Mouse (Mus musculus) lung, adult 2 months (tissue): ENCODE measurements at regions not wholly inside any gene's neighbourhood (a gene's known extent, or its start where the extent isn't known, plus 50 kb on each side); places are given as distances from the start of the nearest gene placed in this dataset.

ENCODE experiments used
- DNase-seq: peaks from one replicate; pipeline ENCODE4 v3.0.0; 2022
- H3K4me1 ChIP-seq: fragments of 200-500 bp; 2 replicates; pipeline ENCODE4 v1.6.1; 2011; ENCODE audit warnings: low read length; ENCODE audit not compliant: control insufficient read depth, insufficient read depth
- H3K4me3 ChIP-seq: fragments of 200-500 bp; replicated peaks from 2 replicates; pipeline ENCODE3; 2011; ENCODE audit warnings: low read depth, mild to moderate bottlenecking, control low read depth, low read length; ENCODE audit errors: extremely low read depth
- CTCF ChIP-seq: fragments of 200-500 bp; IDR thresholded peaks from 2 replicates; pipeline ENCODE4 v1.5.1; 2011; ENCODE audit warnings: mild to moderate bottlenecking, low read length, control low read depth; ENCODE audit not compliant: insufficient read depth
- POLR2A ChIP-seq: fragments of 200-500 bp; IDR thresholded peaks from 2 replicates; pipeline ENCODE4 v1.6.1; 2011; ENCODE audit warnings: low read depth, mild to moderate bottlenecking, control low read depth, low read length, borderline replicate concordance; ENCODE audit errors: extremely low read depth
- WGBS: fragments of 180-500 bp; shearing (Covaris S2); methylation state at CpG from one replicate; pipeline ENCODE4 v1.1.7; 2018; 5-methylcytosine and 5-hydroxymethylcytosine counted together

DNA sequence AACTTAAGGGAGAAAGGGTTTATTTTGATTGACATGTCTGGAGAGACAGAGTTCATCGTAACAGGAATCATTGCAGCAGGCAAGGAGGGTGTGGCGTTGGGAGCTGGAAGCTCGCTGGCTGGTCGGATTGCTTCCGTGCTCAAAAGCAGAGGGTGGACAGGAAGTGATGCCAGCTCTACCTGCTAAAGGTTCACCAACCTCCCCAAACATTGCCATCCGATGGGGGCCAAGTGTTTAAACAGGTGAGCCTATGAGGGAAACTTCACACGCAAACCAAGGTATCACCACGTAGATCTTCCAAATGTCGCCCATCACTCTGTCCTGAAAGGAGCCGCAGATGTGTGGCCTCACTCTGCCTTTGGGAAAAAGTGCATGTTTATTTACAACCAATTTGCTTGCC is 162.3 kb upstream of the 3110018I06Rik start:
- H3K4me1 ChIP-seq: no peaks in the 10 kb centered on the region
- H3K4me3 ChIP-seq: no peak overlapping the region
- no peak for TF ChIP-seq CTCF
- TF ChIP-seq POLR2A: no peak
- DNase-seq: no peak
- WGBS: 95% methylated on average over 10 of the region's 10 CpGs

DNA sequence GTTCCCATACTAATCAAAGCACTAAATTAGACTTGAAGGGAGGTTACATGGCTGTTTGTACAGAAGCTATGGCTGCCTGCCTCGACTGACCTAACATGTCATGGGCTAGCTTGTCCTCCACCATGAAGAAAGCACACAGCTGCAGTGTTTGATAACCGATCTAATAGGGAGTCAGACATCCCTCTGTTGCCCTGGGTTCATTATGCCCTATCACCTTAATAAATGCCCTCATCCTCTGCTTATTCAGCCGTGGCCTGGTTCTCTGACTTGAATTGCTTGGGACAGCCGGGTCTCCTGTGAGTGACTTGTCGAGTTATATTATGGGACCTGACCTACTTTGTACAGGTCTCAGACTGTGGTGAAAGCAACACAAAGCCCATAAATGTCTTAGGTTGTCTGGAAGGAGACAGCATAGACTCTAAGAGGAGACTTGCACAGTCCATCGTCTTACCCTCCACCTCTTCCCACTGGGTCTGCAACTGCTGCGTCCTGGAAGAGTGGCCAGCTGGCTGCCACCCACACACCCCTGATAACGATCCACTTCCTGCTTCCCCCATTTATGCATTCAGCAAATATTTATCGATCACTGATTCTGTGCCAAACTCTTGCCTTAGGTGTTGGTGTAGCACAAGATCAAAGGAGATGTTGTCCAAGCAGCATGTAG is 161.2 kb upstream of the 3110018I06Rik start:
- no peak for DNase-seq
- 59% methylated on average over 9 of the region's 9 CpGs for WGBS
- H3K4me1 ChIP-seq: no peaks in the 10 kb centered on the region
- TF ChIP-seq CTCF (no peak), POLR2A (no peak)
- no peak overlapping the region for H3K4me3 ChIP-seq

DNA sequence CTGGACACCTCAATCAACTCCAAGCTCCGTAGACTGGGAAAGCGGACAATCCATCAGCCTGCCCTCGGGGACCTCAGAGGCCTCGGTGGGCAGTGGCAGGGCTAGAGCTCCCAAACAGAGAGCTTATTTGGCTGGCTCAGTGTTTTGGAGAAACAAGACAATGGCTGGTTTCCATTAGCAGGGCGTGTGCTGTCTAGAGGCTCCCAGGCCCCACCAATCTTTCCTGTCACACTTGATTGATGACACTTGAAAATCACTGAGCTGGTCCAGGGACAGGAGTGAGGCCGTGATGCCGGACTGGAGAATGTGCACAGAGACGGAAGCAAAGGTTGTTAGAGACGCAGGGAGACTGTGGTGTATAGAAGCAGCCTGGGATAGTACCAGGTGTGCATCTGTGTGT is 159.4 kb upstream of the 3110018I06Rik start:
- Histone ChIP-seq H3K4me3 (no peak overlapping the region), H3K4me1 (no peaks in the 10 kb centered on the region)
- TF ChIP-seq CTCF: no peak
- TF ChIP-seq POLR2A: no peak
- WGBS: 28% methylated on average over 9 of the region's 9 CpGs
- no peak for DNase-seq

DNA sequence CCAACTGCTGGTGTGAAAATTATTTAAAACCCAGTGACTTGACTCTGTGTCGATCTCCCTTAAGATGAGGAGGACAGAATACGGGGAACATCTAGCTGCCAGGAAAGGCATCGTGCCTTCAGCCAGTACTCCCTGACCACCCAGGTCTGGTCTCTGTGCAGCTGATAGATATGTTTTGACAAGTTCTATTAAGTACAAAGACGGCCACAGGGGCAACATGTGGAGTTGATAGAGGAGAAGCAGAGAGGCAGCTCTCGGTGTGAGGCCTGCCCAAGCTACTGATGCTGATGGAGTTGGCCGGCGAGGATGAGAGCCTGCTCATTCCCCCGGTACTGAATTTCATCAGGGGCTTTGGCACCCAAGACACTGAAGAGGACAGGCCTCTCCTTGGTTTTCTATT is 154.1 kb upstream of the 3110018I06Rik start:
- 71% methylated on average over 8 of the region's 8 CpGs for WGBS

DNA sequence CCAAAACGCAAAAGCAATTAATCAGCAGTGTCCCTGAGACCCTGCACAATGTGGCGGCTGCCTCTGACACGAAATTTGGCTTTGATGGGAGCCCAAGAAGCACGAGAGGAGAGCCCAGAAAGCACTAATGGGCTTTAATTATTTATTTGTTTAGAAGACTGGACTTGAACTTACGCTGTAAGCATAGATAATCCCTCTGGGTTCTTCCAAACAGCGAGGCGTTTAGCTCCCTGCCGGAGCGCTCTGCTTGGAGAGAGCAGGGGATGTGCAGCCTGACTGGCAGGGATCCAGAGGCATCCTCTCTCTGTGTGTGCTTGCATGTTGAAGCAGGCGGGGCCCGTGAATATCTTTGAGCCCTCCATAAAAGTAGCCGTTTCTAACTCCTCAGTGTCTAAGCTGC is 153.3 kb upstream of the 3110018I06Rik start:
- DNase-seq: no peak
- Histone ChIP-seq H3K4me3 (no peak overlapping the region), H3K4me1 (no peaks in the 10 kb centered on the region)
- TF ChIP-seq POLR2A (no peak), CTCF (no peak)
- 49% methylated on average over 12 of the region's 12 CpGs for WGBS

More for the DNA sequence above, 154.1 kb upstream of the 3110018I06Rik start:
- H3K4me1 ChIP-seq: no peaks in the 10 kb centered on the region
- H3K4me3 ChIP-seq: no peak overlapping the region
- TF ChIP-seq CTCF (no peak), POLR2A (no peak)
- no peak for DNase-seq

DNA sequence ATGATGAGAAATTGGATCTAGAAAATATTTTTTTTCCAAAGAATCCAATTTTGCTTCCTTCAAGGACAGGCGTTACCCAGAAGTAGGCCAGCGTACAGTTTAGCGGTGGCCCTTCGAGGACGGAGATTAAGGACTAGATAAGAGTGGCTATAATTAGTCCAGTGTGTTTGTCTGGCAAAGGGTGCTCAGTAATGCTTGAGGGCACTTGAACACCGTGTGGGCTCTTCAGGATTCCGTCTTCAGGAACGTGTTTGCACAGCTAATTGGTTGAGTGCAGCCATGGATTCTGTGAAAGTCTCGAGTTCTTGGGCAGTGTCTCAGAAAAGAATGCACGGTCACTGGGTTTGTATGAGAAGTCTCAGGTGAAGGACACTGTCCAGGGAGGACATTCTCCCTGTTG is 149.7 kb upstream of the 3110018I06Rik start:
- WGBS: 63% methylated on average over 10 of the region's 10 CpGs
- H3K4me3 ChIP-seq: no peak overlapping the region
- TF ChIP-seq CTCF (no peak), POLR2A (no peak)
- no peaks in the 10 kb centered on the region for H3K4me1 ChIP-seq
- peak; percentile 5 for DNase-seq

DNA sequence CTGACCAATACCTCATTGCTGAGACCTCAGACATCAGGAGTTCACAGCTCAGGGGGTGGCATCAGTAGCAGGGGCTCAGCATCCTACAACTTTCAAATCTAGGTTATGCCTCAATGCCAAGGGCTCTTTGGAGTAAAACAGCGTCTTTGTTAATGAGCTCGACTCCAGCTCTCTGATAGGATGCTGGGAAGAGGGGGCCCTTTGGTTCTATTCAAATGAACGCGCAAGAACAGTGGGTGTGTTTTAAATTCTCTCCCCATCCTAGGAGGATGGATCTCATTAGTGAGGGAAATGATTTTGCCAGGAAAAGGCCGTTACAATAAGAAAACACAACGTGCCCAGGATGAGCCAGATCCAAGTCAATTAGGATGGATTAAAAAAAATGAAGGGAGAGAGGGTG is 132.2 kb upstream of the 3110018I06Rik start:
- no peak for TF ChIP-seq POLR2A
- no peak for TF ChIP-seq CTCF
- WGBS: 76% methylated on average over 6 of the region's 6 CpGs
- Histone ChIP-seq H3K4me1 (no peaks in the 10 kb centered on the region), H3K4me3 (no peak overlapping the region)
- DNase-seq: no peak

DNA sequence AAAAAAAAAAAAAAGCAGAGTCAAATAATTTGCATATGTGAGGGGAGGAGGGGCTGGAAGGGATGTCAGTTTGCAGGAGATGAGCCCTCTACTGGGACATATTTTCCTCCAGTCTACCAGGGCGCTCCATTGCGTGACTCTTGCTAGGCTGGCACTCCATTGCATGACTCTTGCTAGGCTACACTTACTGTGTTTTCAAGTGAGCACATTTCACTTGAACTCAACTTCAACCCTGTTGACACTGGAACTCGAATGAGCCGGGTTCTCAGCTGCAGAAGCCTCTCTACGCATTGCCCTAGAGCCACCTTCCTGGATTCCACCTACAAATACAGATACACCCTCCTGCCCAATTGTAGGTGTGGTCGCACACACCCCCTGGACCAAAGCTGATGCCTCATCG is 131.5 kb upstream of the 3110018I06Rik start:
- TF ChIP-seq POLR2A: no peak
- Histone ChIP-seq H3K4me3 (no peak overlapping the region), H3K4me1 (no peaks in the 10 kb centered on the region)
- DNase-seq: no peak
- WGBS: 67% methylated on average over 7 of the region's 7 CpGs

DNA sequence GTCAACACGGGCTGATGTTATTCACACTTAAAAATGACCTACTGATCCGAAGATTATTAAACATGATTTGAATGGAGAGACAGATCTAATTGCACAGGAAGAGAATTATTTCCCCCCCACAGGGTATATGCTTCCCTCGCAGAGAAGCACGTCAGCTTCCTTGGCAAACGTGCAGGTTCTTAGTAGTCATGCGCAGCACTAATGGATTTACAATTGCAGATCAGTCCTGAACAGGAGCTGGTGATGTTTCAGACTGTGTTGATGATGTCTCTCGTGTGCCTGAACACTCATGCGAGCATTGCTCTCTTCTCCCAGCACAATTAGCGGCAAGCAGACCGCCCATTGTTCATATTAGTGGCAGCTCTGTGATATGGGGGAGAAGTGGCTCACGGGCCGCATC is 127.9 kb upstream of the 3110018I06Rik start:
- 77% methylated on average over 12 of the region's 12 CpGs for WGBS

DNA sequence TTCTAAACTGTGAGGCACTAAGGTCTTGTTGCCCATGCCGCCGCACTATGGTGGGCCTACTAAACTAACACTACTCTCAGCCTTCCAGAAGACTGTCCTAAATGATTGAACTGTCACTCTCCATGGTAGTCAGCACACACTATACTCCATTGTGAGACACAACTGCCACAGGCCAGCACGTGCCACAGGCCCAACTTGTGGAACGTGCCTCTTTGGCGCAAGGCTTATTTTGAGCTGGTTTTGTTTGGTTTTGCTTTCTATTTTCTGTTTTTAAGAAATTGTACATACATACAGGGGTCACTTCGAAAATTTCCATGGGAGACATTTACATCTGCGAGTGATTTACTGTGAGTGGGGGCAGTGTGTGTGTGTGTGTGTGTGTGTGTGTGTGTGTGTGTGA is 126.8 kb upstream of the 3110018I06Rik start:
- TF ChIP-seq POLR2A: no peak
- H3K4me3 ChIP-seq: no peak overlapping the region
- no peaks in the 10 kb centered on the region for H3K4me1 ChIP-seq
- 87% methylated on average over 7 of the region's 7 CpGs for WGBS
- no peak for DNase-seq

More for the DNA sequence above, 127.9 kb upstream of the 3110018I06Rik start:
- no peak overlapping the region for H3K4me3 ChIP-seq
- no peak for DNase-seq
- TF ChIP-seq POLR2A (no peak), CTCF (no peak)
- H3K4me1 ChIP-seq: no peaks in the 10 kb centered on the region
